Mouse (Mus musculus) midbrain, embryonic 14.5 days (tissue): ENCODE data around the gene 4933434E20Rik. TPM values are rescaled to one million over a fixed set of nuclear protein-coding genes. Genes with fewer than 3 reads are reported as not detected.

Source experiments
- ATAC-seq: fragments of 200-750 bp; cut with Nextera tagmentation; 2 replicates; pipeline ENCODE4 v1.8.0; 2017; ENCODE audit warnings: moderate number of reproducible peaks, moderate library complexity; ENCODE audit not compliant: low FRiP score, low TSS enrichment
- DNase-seq: peaks from one replicate; pipeline ENCODE4 v3.0.0-alpha.2; 2015
- H3K27ac ChIP-seq: fragments of 300-500 bp; sonication (generic); replicated peaks from 2 replicates; pipeline ENCODE4 v1.5.1; 2014; ENCODE audit warnings: mild to moderate bottlenecking, low read depth, low read length, moderate library complexity
- H3K27me3 ChIP-seq: fragments of 300-500 bp; sonication (generic); 2 replicates; pipeline ENCODE4 v1.6.1; 2014; ENCODE audit warnings: low read length, control low read depth, mixed read lengths; ENCODE audit not compliant: control insufficient read depth, insufficient read depth
- H3K36me3 ChIP-seq: fragments of 300-500 bp; sonication (generic); 2 replicates; pipeline ENCODE4 v1.6.1; 2014; ENCODE audit warnings: low read length, control low read depth; ENCODE audit not compliant: control insufficient read depth, insufficient read depth
- H3K4me1 ChIP-seq: fragments of 300-500 bp; sonication (generic); 2 replicates; pipeline ENCODE4 v1.6.1; 2014; ENCODE audit warnings: mild to moderate bottlenecking, antibody characterized with exemption, low read length, control low read depth; ENCODE audit not compliant: control insufficient read depth, insufficient read depth
- H3K4me2 ChIP-seq: fragments of 300-500 bp; sonication (generic); 2 replicates; pipeline ENCODE4 v1.6.1; 2014; ENCODE audit warnings: mild to moderate bottlenecking, low read length, moderate library complexity
- H3K4me3 ChIP-seq: fragments of 300-500 bp; sonication (generic); replicated peaks from 2 replicates; pipeline ENCODE4 v1.5.1; 2014; ENCODE audit warnings: low read depth, low read length
- H3K9ac ChIP-seq: fragments of 300-500 bp; sonication (generic); replicated peaks from 2 replicates; pipeline ENCODE4 v1.6.1; 2014; ENCODE audit warnings: mild to moderate bottlenecking, low read length, moderate library complexity
- H3K9me3 ChIP-seq: fragments of 300-500 bp; sonication (generic); 2 replicates; pipeline ENCODE4 v1.6.1; 2016; ENCODE audit warnings: low read length, control low read depth, mixed read lengths; ENCODE audit not compliant: control insufficient read depth
- WGBS: fragments of 180-500 bp; shearing (Covaris S2); extraction: QIAGEN DNeasy Blood & Tissue Kit; methylation state at CpG from one replicate; pipeline ENCODE4 v1.1.7; 2014; 5-methylcytosine and 5-hydroxymethylcytosine counted together
- polyA plus RNA-seq: library from polyadenylated mRNA; unstranded; fragments of >200 nt; fragmentation: Nextera tagmentation; extraction: Ambion mirVana; gene quantifications from 2 replicates; pipeline ENCODE4 v1.2.1, GENCODE M21; 2014

Gene 4933434E20Rik
- polyA plus RNA-seq, 1 experiment from 2014 or later, result 229 TPM

GRCm38 (mm10) chr3:90086068-90086467, 34.6 kb downstream of the 4933434E20Rik start:
- no peak for ATAC-seq
- Histone ChIP-seq H3K36me3 (peaks cover 45% of the 10 kb centered on the region), H3K27ac (no peak overlapping the region), H3K9me3 (no peaks in the 10 kb centered on the region), H3K4me2 (no peak overlapping the region), H3K27me3 (no peaks in the 10 kb centered on the region), H3K4me3 (no peak overlapping the region), H3K9ac (no peak overlapping the region), H3K4me1 (peaks cover 25% of the 10 kb centered on the region)
- 97% methylated on average over 5 of the region's 5 CpGs for WGBS
- DNase-seq, result no peak

DNA sequence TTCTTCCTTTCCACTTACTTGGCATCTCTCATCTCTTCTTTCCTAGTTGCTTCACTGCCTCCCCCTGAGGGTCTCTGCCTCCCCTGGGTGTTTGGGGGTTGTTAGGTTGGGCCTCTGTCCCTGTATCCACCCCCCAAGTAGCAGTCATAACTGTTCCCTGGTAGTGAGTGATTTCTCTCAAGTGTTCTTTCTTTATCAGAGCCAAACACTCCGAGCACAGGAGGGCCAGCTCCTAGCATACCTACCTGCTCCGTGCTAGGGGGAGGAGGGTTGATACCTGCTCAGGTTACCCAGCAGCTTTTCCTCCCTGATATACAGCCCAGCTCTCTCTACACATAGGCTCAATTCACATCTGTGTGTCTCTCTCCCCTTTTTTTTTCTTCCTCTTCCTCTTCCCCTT, 37.2 kb downstream of the 4933434E20Rik start:
- H3K9ac ChIP-seq, result no peak overlapping the region
- no peak overlapping the region for H3K27ac ChIP-seq
- no peaks in the 10 kb centered on the region for H3K27me3 ChIP-seq
- H3K36me3 ChIP-seq, result peaks cover 68% of the 10 kb centered on the region
- DNase-seq (no peak), ATAC-seq (no peak)
- H3K4me3 ChIP-seq, result no peak overlapping the region
- no peak overlapping the region for H3K4me2 ChIP-seq
- H3K9me3 ChIP-seq, result no peaks in the 10 kb centered on the region
- WGBS, result 93% methylated on average over 2 of the region's 2 CpGs
- peaks cover 9% of the 10 kb centered on the region; the same call in 1 of the 2 replicates for H3K4me1 ChIP-seq

- Histone ChIP-seq H3K4me3 (no peak overlapping the region), H3K4me1 (no peaks in the 10 kb centered on the region), H3K36me3 (peaks cover 82% of the 10 kb centered on the region), H3K9ac (no peak overlapping the region), H3K9me3 (no peaks in the 10 kb centered on the region), H3K27me3 (no peaks in the 10 kb centered on the region), H3K27ac (no peak overlapping the region), H3K4me2 (no peak overlapping the region)
- WGBS, result 95% methylated on average over 6 of the region's 6 CpGs
- DNase-seq (no peak), ATAC-seq (no peak)
Measured at GRCm38 (mm10) chr3:90090892-90091291, 39.5 kb downstream of the 4933434E20Rik start.

DNA sequence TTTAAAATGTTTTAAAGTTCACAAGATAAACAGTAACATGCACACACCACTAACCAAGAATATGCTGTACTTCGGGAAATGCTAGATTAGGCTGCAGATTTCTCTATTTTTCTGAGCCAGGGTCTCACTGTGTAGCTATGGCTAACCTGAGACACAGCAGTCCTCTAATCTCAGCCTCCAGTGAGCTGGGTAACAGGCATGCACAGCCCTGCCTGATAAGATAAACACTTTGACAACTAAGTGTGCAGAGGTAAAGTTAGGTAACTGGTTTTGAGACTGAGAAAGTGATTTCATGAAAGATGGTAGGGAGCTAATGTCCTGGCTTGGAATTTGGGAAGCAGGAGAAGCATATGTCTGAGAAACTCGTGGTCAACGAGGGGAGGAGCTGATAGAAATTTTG, 43.0 kb downstream of the 4933434E20Rik start:
- 97% methylated on average over 3 of the region's 3 CpGs for WGBS
- no peak overlapping the region for H3K4me2 ChIP-seq
- peaks cover 74% of the 10 kb centered on the region for H3K36me3 ChIP-seq

DNA sequence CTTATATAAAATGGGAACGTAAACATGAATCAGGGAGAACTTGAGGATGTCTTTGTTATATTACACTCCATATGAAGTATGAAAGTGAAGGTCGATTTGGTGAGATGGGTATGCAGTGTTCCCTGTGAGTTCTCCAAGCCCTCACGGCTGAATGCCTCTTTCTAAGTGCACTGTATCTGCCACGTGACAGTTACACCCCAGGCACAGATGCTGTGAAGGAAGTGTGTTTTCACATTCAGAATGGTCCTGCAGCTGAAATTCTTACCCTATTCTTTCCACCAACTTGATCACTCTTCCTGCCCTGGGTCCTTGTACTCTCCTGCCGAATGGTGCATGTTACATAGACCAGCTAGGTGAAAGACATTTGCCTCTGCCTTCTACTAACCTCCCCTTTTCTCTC, 46.5 kb downstream of the 4933434E20Rik start:
- ATAC-seq, result no peak
- no peak overlapping the region for H3K27ac ChIP-seq

More for the DNA sequence above, 43.0 kb downstream of the 4933434E20Rik start:
- no peaks in the 10 kb centered on the region for H3K9me3 ChIP-seq
- no peak overlapping the region for H3K27ac ChIP-seq
- no peak overlapping the region for H3K9ac ChIP-seq
- ATAC-seq (no peak), DNase-seq (no peak)
- H3K4me3 ChIP-seq, result no peak overlapping the region
- no peaks in the 10 kb centered on the region for H3K4me1 ChIP-seq
- no peaks in the 10 kb centered on the region for H3K27me3 ChIP-seq

GRCm38 (mm10) chr3:90101010-90101409, 49.6 kb downstream of the 4933434E20Rik start:
- WGBS, result 95% methylated on average over 3 of the region's 3 CpGs

More for the DNA sequence above, 46.5 kb downstream of the 4933434E20Rik start:
- Histone ChIP-seq H3K27me3 (no peaks in the 10 kb centered on the region), H3K9me3 (no peaks in the 10 kb centered on the region), H3K36me3 (peaks cover 45% of the 10 kb centered on the region), H3K4me2 (no peak overlapping the region), H3K9ac (no peak overlapping the region), H3K4me3 (no peak overlapping the region), H3K4me1 (no peaks in the 10 kb centered on the region)
- DNase-seq, result no peak
- WGBS, result 85% methylated on average over 5 of the region's 5 CpGs

DNA sequence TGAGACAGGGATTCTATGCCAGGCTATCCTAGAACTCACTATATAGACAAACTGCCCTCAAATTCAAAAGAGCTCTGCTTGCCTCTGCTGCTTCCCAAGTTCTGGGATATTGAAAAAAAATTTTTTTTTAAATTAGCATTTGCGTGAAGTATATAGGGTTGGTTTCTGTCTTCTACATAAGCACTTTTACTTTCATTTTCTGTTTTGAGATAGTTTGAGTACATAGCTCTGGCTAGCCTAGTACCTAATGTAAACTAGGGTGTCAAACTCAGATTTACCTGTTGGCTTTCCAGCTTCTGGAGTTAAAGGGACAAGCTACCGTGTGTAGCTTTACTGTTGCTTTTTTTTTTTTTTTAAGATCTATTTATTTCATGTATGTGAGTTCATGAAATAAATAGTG, 50.2 kb downstream of the 4933434E20Rik start:
- ATAC-seq (no peak), DNase-seq (no peak)
- no peak overlapping the region for H3K27ac ChIP-seq
- 96% methylated on average over 2 of the region's 2 CpGs for WGBS
- H3K9me3 ChIP-seq, result no peaks in the 10 kb centered on the region
- H3K36me3 ChIP-seq, result peaks cover 24% of the 10 kb centered on the region
- no peak overlapping the region for H3K4me2 ChIP-seq
- H3K9ac ChIP-seq, result no peak overlapping the region
- no peaks in the 10 kb centered on the region for H3K27me3 ChIP-seq
- no peak overlapping the region for H3K4me3 ChIP-seq
- no peaks in the 10 kb centered on the region for H3K4me1 ChIP-seq

More at GRCm38 (mm10) chr3:90101010-90101409, 49.6 kb downstream of the 4933434E20Rik start:
- H3K4me2 ChIP-seq, result no peak overlapping the region
- ATAC-seq (no peak), DNase-seq (no peak)
- no peaks in the 10 kb centered on the region for H3K9me3 ChIP-seq
- no peaks in the 10 kb centered on the region for H3K4me1 ChIP-seq
- no peak overlapping the region for H3K4me3 ChIP-seq
- no peak overlapping the region for H3K9ac ChIP-seq
- peaks cover 24% of the 10 kb centered on the region for H3K36me3 ChIP-seq
- H3K27me3 ChIP-seq, result no peaks in the 10 kb centered on the region
- no peak overlapping the region for H3K27ac ChIP-seq

- no peak overlapping the region for H3K4me3 ChIP-seq
- no peaks in the 10 kb centered on the region for H3K9me3 ChIP-seq
- H3K36me3 ChIP-seq, result peaks cover 24% of the 10 kb centered on the region
- WGBS, result 78% methylated on average over 2 of the region's 2 CpGs
- no peak overlapping the region for H3K27ac ChIP-seq
- ATAC-seq (no peak), DNase-seq (no peak)
- H3K4me1 ChIP-seq, result no peaks in the 10 kb centered on the region
- no peaks in the 10 kb centered on the region for H3K27me3 ChIP-seq
- no peak overlapping the region for H3K9ac ChIP-seq
- H3K4me2 ChIP-seq, result no peak overlapping the region
Measured at GRCm38 (mm10) chr3:90102239-90102638, 50.8 kb downstream of the 4933434E20Rik start.

DNA sequence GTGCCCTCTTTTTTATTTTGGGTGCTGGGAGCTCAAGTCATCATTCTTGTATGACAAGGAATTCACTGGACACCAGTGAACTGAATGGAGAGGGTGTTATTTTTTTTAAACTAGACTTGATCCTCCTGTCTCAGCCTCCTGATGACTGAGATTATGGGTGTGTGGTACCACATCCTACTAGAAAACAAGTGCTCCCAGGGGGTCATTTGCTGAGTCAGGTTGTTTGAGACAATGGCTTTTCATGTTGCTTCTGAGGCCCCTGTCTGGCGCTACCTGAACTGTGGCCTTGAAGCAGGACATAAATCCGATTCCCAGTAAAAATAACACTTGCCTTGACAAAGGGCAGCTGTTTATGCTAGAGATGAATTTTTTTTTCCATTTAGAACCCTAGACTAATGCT, 51.7 kb downstream of the 4933434E20Rik start:
- Histone ChIP-seq H3K4me3 (no peak overlapping the region), H3K36me3 (peaks cover 18% of the 10 kb centered on the region), H3K4me2 (no peak overlapping the region), H3K4me1 (no peaks in the 10 kb centered on the region), H3K9ac (no peak overlapping the region), H3K27me3 (no peaks in the 10 kb centered on the region), H3K9me3 (no peaks in the 10 kb centered on the region), H3K27ac (no peak overlapping the region)
- ATAC-seq (no peak), DNase-seq (no peak)
- 94% methylated on average over 2 of the region's 2 CpGs for WGBS
